Mouse (Mus musculus): ENCODE data around the gene Fam171a1. TPM values are rescaled to one million over a fixed set of nuclear protein-coding genes. Genes with fewer than 3 reads are reported as not detected.
A peak's percentile ranks its signal among the peaks of the same experiment; 100 is the strongest.
"Not testable (repeated sequence)": the region's sequence is repeated elsewhere in the genome, so short reads cannot be mapped to it uniquely, and the experiment has no call there.

Gene Fam171a1
- polyA plus RNA-seq, 1 experiment from 2014 or later = 2.7 TPM

GRCm38 (mm10) chr2:3174890-3175289 is 60.9 kb downstream of the Fam171a1 start:
- H3K27me3 ChIP-seq = peaks cover 4% of the 10 kb centered on the region; the same call in 1 of the 2 replicates
- DNase-seq = no peak
- no peak overlapping the region for H3K9ac ChIP-seq
- H3K9me3 ChIP-seq (replicated peaks) = no peaks in the 10 kb centered on the region
- H3K4me2 ChIP-seq = no peak overlapping the region
- ATAC-seq (ENCODE audit: low read depth) = no peak
- H3K4me3 ChIP-seq (replicated peaks) = no peak overlapping the region
- no peak overlapping the region for H3K27ac ChIP-seq
- no peaks in the 10 kb centered on the region for H3K36me3 ChIP-seq
- WGBS (ENCODE audit: insufficient replicate concordance) = 72% methylated on average over 5 of the region's 5 CpGs
- 0 out of 2 replicates have a peak, but pooled peaks cover 4% of the 10 kb centered on the region for H3K4me1 ChIP-seq (replicated peaks)

- H3K4me3 ChIP-seq (replicated peaks); DNase-seq; H3K27ac ChIP-seq; H3K9ac ChIP-seq; H3K36me3 ChIP-seq; H3K27me3 ChIP-seq; H3K4me2 ChIP-seq; ATAC-seq (ENCODE audit: low read depth); H3K9me3 ChIP-seq (replicated peaks); H3K4me1 ChIP-seq (replicated peaks): not testable (repeated sequence)
- WGBS (ENCODE audit: insufficient replicate concordance) = 72% methylated on average over 4 of the region's 4 CpGs
These were observed 62.0 kb downstream of the Fam171a1 start for GRCm38 (mm10) chr2:3175988-3176387.

- no peaks in the 10 kb centered on the region for H3K36me3 ChIP-seq
- no peak overlapping the region for H3K4me2 ChIP-seq
- H3K27me3 ChIP-seq = no peaks in the 10 kb centered on the region
- WGBS (ENCODE audit: insufficient replicate concordance) = 75% methylated on average over 3 of the region's 3 CpGs
- no peak overlapping the region for H3K4me3 ChIP-seq (replicated peaks)
- no peak overlapping the region for H3K9ac ChIP-seq
- 0 out of 2 replicates have a peak, but pooled peaks cover under 1% of the 10 kb centered on the region for H3K4me1 ChIP-seq (replicated peaks)
- no peaks in the 10 kb centered on the region for H3K9me3 ChIP-seq (replicated peaks)
- no peak for DNase-seq
- ATAC-seq (ENCODE audit: low read depth) = no peak
- H3K27ac ChIP-seq = no peak overlapping the region
These were observed 62.7 kb downstream of the Fam171a1 start for GRCm38 (mm10) chr2:3176751-3177150.

GRCm38 (mm10) chr2:3180550-3180949 is 66.5 kb downstream of the Fam171a1 start:
- 70% methylated on average over 4 of the region's 4 CpGs for WGBS (ENCODE audit: insufficient replicate concordance)
- no peaks in the 10 kb centered on the region for H3K9me3 ChIP-seq (replicated peaks)
- DNase-seq (no peak), ATAC-seq (ENCODE audit: low read depth) (no peak)
- H3K9ac ChIP-seq = no peak overlapping the region
- no peak overlapping the region for H3K27ac ChIP-seq
- no peak overlapping the region for H3K4me3 ChIP-seq (replicated peaks)
- no peak overlapping the region for H3K4me2 ChIP-seq
- H3K4me1 ChIP-seq (replicated peaks) = no peaks in the 10 kb centered on the region
- H3K27me3 ChIP-seq = no peaks in the 10 kb centered on the region
- no peaks in the 10 kb centered on the region for H3K36me3 ChIP-seq

- H3K9me3 ChIP-seq (replicated peaks) = no peaks in the 10 kb centered on the region
- 0 out of 2 replicates have a peak, but pooled peaks cover 1% of the 10 kb centered on the region for H3K4me1 ChIP-seq (replicated peaks)
- ATAC-seq (ENCODE audit: low read depth) = no peak
- no peak overlapping the region for H3K4me3 ChIP-seq (replicated peaks)
- H3K36me3 ChIP-seq = no peaks in the 10 kb centered on the region
- 80% methylated on average over 5 of the region's 5 CpGs for WGBS (ENCODE audit: insufficient replicate concordance)
- no peak overlapping the region for H3K27ac ChIP-seq
- no peaks in the 10 kb centered on the region for H3K27me3 ChIP-seq
- no peak for DNase-seq
- no peak overlapping the region for H3K4me2 ChIP-seq
- no peak overlapping the region for H3K9ac ChIP-seq
These were observed 69.6 kb downstream of the Fam171a1 start for GRCm38 (mm10) chr2:3183656-3184055.

GRCm38 (mm10) chr2:3185335-3185734 is 71.3 kb downstream of the Fam171a1 start:
- no peak overlapping the region for H3K4me2 ChIP-seq
- no peaks in the 10 kb centered on the region for H3K36me3 ChIP-seq
- no peaks in the 10 kb centered on the region for H3K27me3 ChIP-seq
- H3K4me3 ChIP-seq (replicated peaks) = no peak overlapping the region
- no peaks in the 10 kb centered on the region for H3K9me3 ChIP-seq (replicated peaks)
- H3K4me1 ChIP-seq (replicated peaks) = peaks cover 8% of the 10 kb centered on the region; the same call in 1 of the 2 replicates
- H3K9ac ChIP-seq = no peak overlapping the region
- ATAC-seq (ENCODE audit: low read depth) (no peak), DNase-seq (no peak)
- no peak overlapping the region for H3K27ac ChIP-seq
- 60% methylated on average over 5 of the region's 5 CpGs for WGBS (ENCODE audit: insufficient replicate concordance)

GRCm38 (mm10) chr2:3188745-3189475 is 74.9 kb downstream of the Fam171a1 start:
- no peaks in the 10 kb centered on the region for H3K27me3 ChIP-seq
- no peaks in the 10 kb centered on the region for H3K9me3 ChIP-seq (replicated peaks)
- no peak overlapping the region for H3K27ac ChIP-seq
- DNase-seq (no peak), ATAC-seq (ENCODE audit: low read depth) (0 out of 2 replicates have a peak, but pooled peaks have one; percentile 41)
- H3K4me1 ChIP-seq (replicated peaks) = peaks cover 8% of the 10 kb centered on the region; the same call in 1 of the 2 replicates
- no peaks in the 10 kb centered on the region for H3K36me3 ChIP-seq
- H3K4me3 ChIP-seq (replicated peaks) = no peak overlapping the region
- H3K4me2 ChIP-seq = no peak overlapping the region
- H3K9ac ChIP-seq = no peak overlapping the region
- WGBS (ENCODE audit: insufficient replicate concordance) = 59% methylated on average over 10 of the region's 10 CpGs

GRCm38 (mm10) chr2:3191149-3191548 is 77.1 kb downstream of the Fam171a1 start:
- WGBS (ENCODE audit: insufficient replicate concordance) = 72% methylated on average over 6 of the region's 6 CpGs
- peaks cover 8% of the 10 kb centered on the region; the same call in 1 of the 2 replicates for H3K4me1 ChIP-seq (replicated peaks)
- no peak overlapping the region for H3K4me3 ChIP-seq (replicated peaks)
- H3K4me2 ChIP-seq = no peak overlapping the region
- H3K9ac ChIP-seq = no peak overlapping the region
- DNase-seq = no peak
- no peaks in the 10 kb centered on the region for H3K36me3 ChIP-seq
- no peaks in the 10 kb centered on the region for H3K9me3 ChIP-seq (replicated peaks)
- peak; percentile 63; the same call in 1 of the 2 replicates for ATAC-seq (ENCODE audit: low read depth)
- H3K27ac ChIP-seq = no peak overlapping the region
- no peaks in the 10 kb centered on the region for H3K27me3 ChIP-seq

GRCm38 (mm10) chr2:3195511-3195910 is 81.5 kb downstream of the Fam171a1 start:
- ATAC-seq (ENCODE audit: low read depth) = no peak
- DNase-seq = no peak
- Histone ChIP-seq H3K9me3 (replicated peaks) (no peaks in the 10 kb centered on the region), H3K36me3 (no peaks in the 10 kb centered on the region), H3K27me3 (no peaks in the 10 kb centered on the region), H3K27ac (no peak overlapping the region), H3K9ac (no peak overlapping the region), H3K4me3 (replicated peaks) (no peak overlapping the region), H3K4me2 (no peak overlapping the region), H3K4me1 (replicated peaks) (no peaks in the 10 kb centered on the region)
- 75% methylated on average over 5 of the region's 5 CpGs for WGBS (ENCODE audit: insufficient replicate concordance)

GRCm38 (mm10) chr2:3200422-3200821 is 86.4 kb downstream of the Fam171a1 start:
- no peaks in the 10 kb centered on the region for H3K27me3 ChIP-seq
- DNase-seq = no peak
- no peak overlapping the region for H3K4me2 ChIP-seq
- H3K4me1 ChIP-seq (replicated peaks) = no peaks in the 10 kb centered on the region
- 67% methylated on average over 4 of the region's 4 CpGs for WGBS (ENCODE audit: insufficient replicate concordance)
- no peak for ATAC-seq (ENCODE audit: low read depth)
- no peaks in the 10 kb centered on the region for H3K36me3 ChIP-seq
- no peak overlapping the region for H3K27ac ChIP-seq
- no peak overlapping the region for H3K9ac ChIP-seq
- H3K4me3 ChIP-seq (replicated peaks) = no peak overlapping the region
- H3K9me3 ChIP-seq (replicated peaks) = no peaks in the 10 kb centered on the region

GRCm38 (mm10) chr2:3206975-3207642 is 93.1 kb downstream of the Fam171a1 start:
- DNase-seq (no peak), ATAC-seq (ENCODE audit: low read depth) (no peak)
- Histone ChIP-seq H3K4me2 (no peak overlapping the region), H3K9ac (no peak overlapping the region), H3K27ac (no peak overlapping the region), H3K4me3 (replicated peaks) (no peak overlapping the region), H3K36me3 (no peaks in the 10 kb centered on the region), H3K4me1 (replicated peaks) (no peaks in the 10 kb centered on the region), H3K27me3 (no peaks in the 10 kb centered on the region), H3K9me3 (replicated peaks) (no peaks in the 10 kb centered on the region)
- 70% methylated on average over 9 of the region's 9 CpGs for WGBS (ENCODE audit: insufficient replicate concordance)
